Mouse (Mus musculus) hindbrain, postnatal 0 days (tissue): ENCODE measurements at regions not wholly inside any gene's neighbourhood (a gene's known extent, or its start where the extent isn't known, plus 50 kb on each side); places are given as distances from the start of the nearest gene placed in this dataset.

Experiments
- ATAC-seq: fragments of 200-750 bp; cut with Nextera tagmentation; 2 replicates; pipeline ENCODE4 v1.8.0; 2017; ENCODE audit warnings: mild to moderate bottlenecking, moderate TSS enrichment, moderate library complexity
- DNase-seq: peaks from one replicate; pipeline ENCODE4 v3.0.0-alpha.2; 2015; ENCODE audit warnings: low spot score
- H3K27ac ChIP-seq: fragments of 300-500 bp; sonication (generic); 2 replicates; pipeline ENCODE4 v1.5.1; 2014; ENCODE audit warnings: mild to moderate bottlenecking
- H3K27me3 ChIP-seq: fragments of 300-500 bp; sonication (generic); 2 replicates; pipeline ENCODE4 v1.6.1; 2014; ENCODE audit warnings: low read length, mixed read lengths; ENCODE audit not compliant: insufficient read depth
- H3K36me3 ChIP-seq: fragments of 300-500 bp; sonication (generic); 2 replicates; pipeline ENCODE4 v1.6.1; 2014; ENCODE audit warnings: low read length, mixed read lengths; ENCODE audit not compliant: insufficient read depth
- H3K4me1 ChIP-seq: fragments of 300-500 bp; sonication (generic); 2 replicates; pipeline ENCODE4 v1.6.1; 2014; ENCODE audit warnings: antibody characterized with exemption, low read length, mixed read lengths; ENCODE audit not compliant: insufficient read depth
- H3K4me2 ChIP-seq: fragments of 300-500 bp; sonication (generic); 2 replicates; pipeline ENCODE4 v1.6.1; 2014; ENCODE audit warnings: low read depth, mild to moderate bottlenecking, low read length, moderate library complexity, mixed read lengths
- H3K4me3 ChIP-seq: fragments of 300-500 bp; sonication (generic); 2 replicates; pipeline ENCODE4 v1.5.1; 2014; ENCODE audit warnings: low read length
- H3K9ac ChIP-seq: fragments of 300-500 bp; sonication (generic); replicated peaks from 2 replicates; pipeline ENCODE4 v1.6.1; 2014; ENCODE audit warnings: mild to moderate bottlenecking, low read length, moderate library complexity, mixed read lengths
- H3K9me3 ChIP-seq: fragments of 300-500 bp; sonication (generic); 2 replicates; pipeline ENCODE4 v1.6.1; 2016; ENCODE audit warnings: low read length, mixed read lengths
- CTCF ChIP-seq: IDR thresholded peaks from 2 replicates; pipeline ENCODE4 v1.5.1; 2016; ENCODE audit warnings: antibody characterized with exemption, control low read depth, low read depth
- WGBS: fragments of 180-500 bp; shearing (Covaris S2); extraction: QIAGEN DNeasy Blood & Tissue Kit; methylation state at CpG from one replicate; pipeline ENCODE4 v1.1.7; 2014; 5-methylcytosine and 5-hydroxymethylcytosine counted together

DNA sequence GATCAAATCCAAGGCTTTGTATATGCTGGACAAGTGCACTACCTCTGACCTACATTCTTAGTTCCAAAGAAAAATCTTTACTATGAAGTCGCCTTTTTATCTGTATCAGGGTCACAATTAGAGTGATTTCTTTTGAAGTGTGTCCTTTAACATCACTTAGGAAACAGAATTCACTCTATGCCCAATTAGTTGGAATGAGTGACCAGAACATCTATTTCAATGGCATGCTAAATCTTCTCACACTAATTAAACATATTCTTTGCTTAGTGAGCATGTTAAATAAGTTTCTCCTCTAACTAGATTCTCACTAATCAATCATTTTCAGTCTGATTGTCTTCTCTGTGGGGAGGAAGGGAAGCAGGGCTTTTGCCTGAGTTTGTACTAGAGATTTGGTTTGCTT, 84.9 kb downstream of the Arl6ip6 start:
- DNase-seq (no peak), ATAC-seq (no peak)
- H3K4me3 ChIP-seq = no peak overlapping the region
- no peak overlapping the region for H3K27ac ChIP-seq
- H3K4me1 ChIP-seq = no peaks in the 10 kb centered on the region
- no peak for TF ChIP-seq CTCF
- no peak overlapping the region for H3K9ac ChIP-seq
- no peaks in the 10 kb centered on the region for H3K9me3 ChIP-seq
- no peaks in the 10 kb centered on the region for H3K36me3 ChIP-seq
- no peak overlapping the region for H3K4me2 ChIP-seq
- WGBS = 42% methylated on average over 1 of the region's 1 CpGs
- no peaks in the 10 kb centered on the region for H3K27me3 ChIP-seq

DNA sequence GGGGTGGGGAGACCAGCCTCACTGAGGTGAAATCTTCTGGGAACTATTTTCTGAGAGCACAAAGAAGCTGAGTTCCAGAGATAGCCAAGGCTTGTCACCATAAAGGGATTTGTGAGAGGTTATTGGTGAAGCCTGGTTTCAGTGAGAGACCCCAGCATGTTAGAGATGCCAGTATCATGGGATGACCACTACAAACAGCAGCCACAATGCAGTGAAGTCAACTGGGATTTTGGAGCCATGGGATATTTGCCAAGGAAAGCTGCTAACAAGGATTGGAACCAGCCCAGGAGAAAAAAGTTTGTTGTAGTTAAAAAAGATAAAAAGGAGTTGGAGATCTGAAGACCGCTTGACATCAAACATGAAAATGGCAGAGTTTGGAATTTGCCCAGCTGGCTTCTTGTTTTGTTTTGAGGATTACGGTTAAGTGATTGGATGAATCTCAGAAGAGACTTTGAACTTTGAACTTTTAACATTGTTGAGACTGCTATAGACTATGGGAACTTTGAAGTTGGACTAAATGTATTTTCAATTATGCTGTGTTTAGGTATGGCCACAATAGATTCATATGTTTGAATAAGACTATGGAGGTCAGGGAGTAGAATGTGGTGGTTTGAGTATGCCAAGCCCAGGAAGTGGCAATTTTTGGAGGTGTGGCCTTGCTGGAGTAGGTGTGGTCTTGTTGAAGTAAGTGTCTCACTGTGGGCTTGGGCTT, 110.3 kb downstream of the Arl6ip6 start:
- no peak overlapping the region for H3K4me2 ChIP-seq
- H3K9ac ChIP-seq = no peak overlapping the region
- no peaks in the 10 kb centered on the region for H3K9me3 ChIP-seq
- no peak overlapping the region for H3K27ac ChIP-seq
- H3K4me1 ChIP-seq = no peaks in the 10 kb centered on the region
- DNase-seq = no peak
- no peaks in the 10 kb centered on the region for H3K27me3 ChIP-seq
- no peak for TF ChIP-seq CTCF
- H3K4me3 ChIP-seq = no peak overlapping the region
- no peak for ATAC-seq
- H3K36me3 ChIP-seq = no peaks in the 10 kb centered on the region
- WGBS = 61% methylated on average over 2 of the region's 2 CpGs

DNA sequence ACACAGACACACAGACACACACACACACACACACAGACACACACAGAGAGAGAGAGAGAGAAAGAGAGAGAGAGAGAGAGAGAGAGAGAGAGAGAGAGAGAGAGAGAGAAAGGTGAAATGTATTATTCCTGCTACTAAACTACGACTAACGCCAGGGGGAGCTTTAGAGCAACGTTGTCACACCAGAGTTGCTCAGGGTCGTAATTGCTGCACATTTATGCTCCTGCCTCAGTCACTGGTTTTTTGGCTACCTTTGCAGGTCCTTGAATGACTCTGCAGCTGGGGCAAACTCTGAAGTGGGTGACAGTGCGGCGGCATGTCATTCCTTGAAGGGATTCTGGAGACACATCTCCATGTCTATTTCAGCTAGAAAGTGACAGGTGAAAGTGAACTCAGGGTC, 139.2 kb downstream of the Arl6ip6 start:
- ATAC-seq (no peak), DNase-seq (peak; percentile 69)
- 28% methylated on average over 6 of the region's 6 CpGs for WGBS
- no peak overlapping the region for H3K4me3 ChIP-seq
- H3K9ac ChIP-seq = no peak overlapping the region
- H3K27ac ChIP-seq = no peak overlapping the region
- H3K27me3 ChIP-seq = no peaks in the 10 kb centered on the region
- peak; percentile 64 for TF ChIP-seq CTCF
- no peaks in the 10 kb centered on the region for H3K36me3 ChIP-seq
- no peaks in the 10 kb centered on the region for H3K4me1 ChIP-seq
- no peaks in the 10 kb centered on the region for H3K9me3 ChIP-seq
- H3K4me2 ChIP-seq = no peak overlapping the region

DNA sequence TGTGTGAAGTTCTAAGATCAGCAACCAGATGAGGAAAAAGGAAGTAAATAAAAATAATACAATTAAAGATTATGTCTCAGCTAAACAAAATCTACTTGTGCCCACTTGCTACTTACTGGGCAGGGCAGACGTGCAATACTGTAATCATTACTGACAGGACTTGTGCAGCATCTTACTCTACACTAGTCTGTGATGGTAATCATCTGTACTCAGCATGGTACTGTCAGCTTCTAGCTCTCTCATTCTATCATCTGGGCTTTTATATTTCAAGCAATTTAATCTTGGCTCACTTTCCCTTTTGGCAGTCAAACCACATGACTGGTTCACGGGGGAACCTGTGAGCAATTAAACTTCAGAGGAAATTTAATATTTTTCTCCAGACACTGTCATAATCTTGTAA, 167.5 kb downstream of the Arl6ip6 start:
- TF ChIP-seq CTCF = no peak
- 46% methylated on average over 2 of the region's 2 CpGs for WGBS
- DNase-seq = peak; percentile 11

DNA sequence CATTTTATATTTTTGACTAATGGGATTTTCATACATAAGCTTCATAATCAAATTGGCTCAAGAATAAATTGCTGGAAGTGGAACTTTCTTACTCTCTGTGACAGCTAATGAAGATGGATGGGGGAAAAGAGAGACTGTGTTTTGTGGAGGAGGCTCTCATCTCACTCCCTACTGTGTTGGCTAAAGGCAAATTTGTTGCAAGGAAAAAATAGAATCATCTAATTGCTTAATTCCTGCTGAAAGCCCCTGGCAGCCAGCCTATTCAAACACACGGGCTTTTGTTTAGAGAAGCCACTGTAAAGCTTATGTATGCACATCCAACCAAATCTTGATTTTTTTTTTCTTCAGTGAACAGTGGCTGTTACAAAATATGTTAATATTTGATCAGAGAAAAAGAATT, 190.8 kb downstream of the Arl6ip6 start:
- peak; percentile 73 for DNase-seq

More for the DNA sequence above, 167.5 kb downstream of the Arl6ip6 start:
- Histone ChIP-seq H3K27me3 (no peaks in the 10 kb centered on the region), H3K27ac (no peak overlapping the region), H3K4me2 (no peak overlapping the region), H3K9me3 (no peaks in the 10 kb centered on the region), H3K9ac (no peak overlapping the region), H3K4me3 (no peak overlapping the region), H3K36me3 (no peaks in the 10 kb centered on the region), H3K4me1 (no peaks in the 10 kb centered on the region)
- ATAC-seq = no peak

DNA sequence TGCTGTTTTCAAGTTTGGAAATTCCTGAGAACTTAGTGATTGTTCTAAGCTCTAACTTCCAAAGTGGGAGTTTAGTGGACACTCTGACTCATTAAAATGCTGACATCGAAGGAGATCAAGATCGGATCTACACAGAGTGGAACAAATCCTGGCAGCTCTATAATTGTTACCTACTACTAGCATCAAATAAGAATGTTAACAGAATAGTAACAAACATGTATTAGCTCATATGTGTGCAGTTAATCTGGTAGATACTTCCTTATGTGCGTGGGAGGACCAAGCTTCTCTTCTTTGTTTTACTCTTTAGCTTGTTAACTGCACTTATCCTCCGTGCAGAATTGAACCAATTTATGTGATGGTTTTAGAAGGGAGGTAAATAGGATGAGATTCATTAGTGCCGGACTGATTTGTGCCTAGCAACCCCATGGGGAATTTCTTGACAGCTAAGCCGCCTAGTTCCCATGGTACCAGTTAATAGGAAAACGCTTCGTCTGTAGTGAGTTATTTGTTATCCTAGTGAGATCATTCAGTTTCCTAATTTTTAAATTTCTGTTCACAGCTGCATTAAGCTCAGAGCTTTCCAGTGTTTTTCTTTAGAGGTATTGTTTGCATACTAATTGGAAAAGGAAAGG, 193.1 kb downstream of the Arl6ip6 start:
- H3K36me3 ChIP-seq = no peaks in the 10 kb centered on the region
- no peak for TF ChIP-seq CTCF
- H3K4me1 ChIP-seq = no peaks in the 10 kb centered on the region
- H3K27ac ChIP-seq = no peak overlapping the region
- peak overlapping the region; percentile 8; the same call in 1 of the 2 replicates for H3K4me2 ChIP-seq
- H3K4me3 ChIP-seq = no peak overlapping the region
- H3K9ac ChIP-seq = no peak overlapping the region
- H3K27me3 ChIP-seq = no peaks in the 10 kb centered on the region
- no peaks in the 10 kb centered on the region for H3K9me3 ChIP-seq
- WGBS = 16% methylated on average over 8 of the region's 8 CpGs
- peak; percentile 64 for DNase-seq
- ATAC-seq = peak; percentile 72; the same call in 1 of the 2 replicates

More for the DNA sequence above, 190.8 kb downstream of the Arl6ip6 start:
- Histone ChIP-seq H3K4me1 (no peaks in the 10 kb centered on the region), H3K27me3 (no peaks in the 10 kb centered on the region), H3K4me2 (no peak overlapping the region), H3K9ac (no peak overlapping the region), H3K36me3 (no peaks in the 10 kb centered on the region), H3K9me3 (no peaks in the 10 kb centered on the region), H3K4me3 (no peak overlapping the region), H3K27ac (no peak overlapping the region)
- TF ChIP-seq CTCF = no peak
- ATAC-seq = peak; percentile 74
- 2% methylated on average over 1 of the region's 1 CpGs for WGBS

DNA sequence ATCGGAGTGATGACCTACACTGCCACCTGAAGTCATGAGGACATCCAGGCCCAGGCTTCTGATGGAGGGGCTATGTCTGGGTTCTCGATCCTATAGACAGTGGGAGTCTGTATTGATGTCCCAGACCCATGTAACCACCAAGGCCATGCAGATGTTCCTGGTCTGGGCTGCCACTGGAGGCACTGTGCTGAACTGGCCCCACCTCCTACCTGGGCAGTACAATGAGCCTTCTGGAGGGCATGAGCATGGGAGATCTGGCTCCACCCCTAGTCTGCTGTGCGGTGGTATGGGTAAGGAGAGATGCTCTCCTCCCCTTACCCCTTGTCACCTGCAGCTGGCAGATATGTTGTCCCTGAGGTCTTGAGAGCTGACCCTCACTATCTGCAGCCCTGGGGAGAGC, 197.1 kb downstream of the Arl6ip6 start:
- no peaks in the 10 kb centered on the region for H3K4me1 ChIP-seq
- H3K9me3 ChIP-seq = no peaks in the 10 kb centered on the region
- TF ChIP-seq CTCF = no peak
- H3K27ac ChIP-seq = no peak overlapping the region
- no peak overlapping the region for H3K9ac ChIP-seq
- H3K4me3 ChIP-seq = no peak overlapping the region
- no peaks in the 10 kb centered on the region for H3K36me3 ChIP-seq
- no peaks in the 10 kb centered on the region for H3K27me3 ChIP-seq
- H3K4me2 ChIP-seq = no peak overlapping the region
- 89% methylated on average over 3 of the region's 3 CpGs for WGBS
- ATAC-seq (0 out of 2 replicates have a peak, but pooled peaks have one; percentile 12), DNase-seq (no peak)
